Mouse (Mus musculus) naive thymus-derived CD4-positive, alpha-beta T cell, adult 5 months (primary cell): Measurements from ENCODE around the gene Olfr111. TPM values are rescaled to one million over a fixed set of nuclear protein-coding genes. Genes with fewer than 3 reads are reported as not detected.

ENCODE experiments used
- polyA plus RNA-seq: library from polyadenylated mRNA; unstranded; fragments of 100-300 nt; shearing (Covaris generic); gene quantifications from one replicate; pipeline ENCODE4 v1.2.1, GENCODE M21; 2017

Olfr111 gene
- polyA plus RNA-seq: not detected

DNA sequence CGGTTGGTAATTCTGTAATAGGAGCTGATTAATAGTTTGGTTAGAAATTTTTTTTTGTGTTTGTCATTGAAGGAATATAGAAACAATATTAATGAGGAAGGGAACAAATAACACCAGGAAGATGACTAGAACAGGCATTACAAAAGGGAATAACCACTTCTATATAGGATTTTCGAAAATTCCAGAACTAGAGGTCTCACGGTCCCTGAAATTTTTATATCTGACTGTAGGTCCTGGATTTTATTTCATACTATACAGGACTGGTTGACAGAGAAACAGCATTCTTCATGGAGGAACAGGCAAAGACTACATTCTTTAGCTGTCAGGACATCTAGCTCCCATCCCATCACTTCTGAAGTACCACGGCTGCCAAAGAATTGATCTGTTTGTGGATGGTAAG is at the start of gene Olfr111:
Olfr111 (plus strand) TSS at position 301 of the 400 bp plus-strand sequence.

DNA sequence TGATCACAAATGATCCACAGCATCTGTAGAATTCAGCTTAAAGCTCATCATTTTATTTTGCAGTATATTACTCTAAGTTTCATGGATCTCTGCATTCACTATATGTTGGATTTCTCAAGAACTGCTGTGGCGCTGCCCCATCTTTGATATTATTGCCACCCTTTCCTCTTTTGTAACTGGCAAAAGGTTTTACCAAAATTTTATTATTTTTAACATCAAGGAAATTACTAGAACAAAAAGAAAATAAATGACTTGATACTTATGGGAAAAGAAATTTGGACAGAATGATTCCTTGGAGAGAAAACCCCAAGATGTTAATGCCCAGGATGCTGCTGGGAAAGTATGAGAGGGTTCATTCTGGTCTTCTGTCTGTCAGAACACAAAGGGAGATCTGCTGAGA is 49.2 kb upstream of the Olfr111 start, which contains the start of gene Olfr109:
Olfr109 (plus strand) TSS at position 301 of the 400 bp plus-strand sequence.

DNA sequence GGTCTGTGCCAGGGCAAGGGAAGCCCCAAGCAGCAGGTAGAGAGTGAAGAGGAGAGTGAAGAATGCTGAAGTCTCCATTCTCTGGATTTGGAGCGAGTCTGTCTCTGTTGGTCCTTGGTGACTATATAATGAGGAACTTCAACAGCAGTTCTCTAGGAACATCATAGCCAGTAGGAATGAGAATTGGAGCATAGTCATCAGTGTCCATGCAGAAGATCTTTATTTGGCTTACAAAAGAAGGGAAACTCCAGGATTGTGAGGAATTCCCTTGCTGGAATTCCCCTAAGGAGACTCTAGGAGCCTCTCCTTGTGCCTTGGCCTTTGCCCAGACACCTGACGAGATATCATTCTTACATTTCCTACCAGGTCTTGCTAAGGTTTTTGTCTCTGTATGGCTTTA is 24.4 kb upstream of the Olfr111 start, which contains the start of gene H2-M2:
H2-M2 (minus strand) TSS at position 101 of the 400 bp plus-strand sequence.

DNA sequence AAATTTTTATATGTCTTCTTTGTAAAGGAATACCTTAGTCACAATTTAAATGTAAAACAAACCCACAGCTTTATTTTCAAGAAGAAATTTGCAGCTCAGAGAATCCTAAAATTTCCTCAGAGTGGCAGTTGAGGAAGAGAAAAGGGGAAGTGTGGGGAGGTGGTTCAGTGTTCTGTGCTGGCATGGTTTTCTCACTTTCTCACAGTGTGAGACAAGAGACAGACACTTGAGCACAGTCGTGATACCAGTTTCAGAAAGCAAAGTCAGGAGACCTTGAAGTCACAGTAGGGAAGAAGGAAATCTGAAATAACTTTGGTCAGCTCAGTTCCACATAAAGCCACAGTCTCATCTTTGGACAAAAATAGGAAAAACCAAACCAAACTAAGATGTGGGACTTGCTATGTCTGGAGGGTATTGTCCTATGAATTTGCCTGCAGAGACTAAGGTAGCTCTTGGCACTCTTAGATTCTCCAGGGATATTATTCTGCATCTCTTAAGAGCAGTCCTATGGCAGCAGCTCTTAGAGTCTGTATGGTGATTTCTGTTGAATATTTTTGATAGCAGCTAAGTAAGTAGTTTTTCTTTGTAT is 15.8 kb upstream of the Olfr111 start, which contains the start of gene Olfr110:
Olfr110 (plus strand) TSS at position 539 of the 589 bp plus-strand sequence.

DNA sequence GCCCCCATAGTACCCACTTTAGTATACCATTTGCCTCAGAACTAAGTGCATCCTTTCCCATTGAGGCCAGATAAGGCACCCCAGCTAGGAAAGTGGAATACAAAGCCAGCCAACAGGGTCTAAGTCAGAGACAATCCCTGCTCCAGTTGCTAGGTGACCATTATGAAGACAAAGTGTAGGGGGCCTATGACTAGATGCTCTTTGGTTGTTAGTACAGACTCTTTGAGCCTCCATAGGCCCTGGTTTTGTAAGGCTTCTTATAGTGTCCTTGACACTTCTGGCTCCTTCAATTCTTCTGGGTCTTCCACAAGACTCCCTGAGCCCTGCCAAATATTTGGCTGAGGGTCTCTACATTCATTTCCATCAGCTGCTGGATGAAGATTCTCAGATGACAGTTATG is 61.5 kb downstream of the Olfr111 start, which contains the start of gene Olfr112:
Olfr112 (minus strand) TSS at position 101 of the 400 bp plus-strand sequence.

DNA sequence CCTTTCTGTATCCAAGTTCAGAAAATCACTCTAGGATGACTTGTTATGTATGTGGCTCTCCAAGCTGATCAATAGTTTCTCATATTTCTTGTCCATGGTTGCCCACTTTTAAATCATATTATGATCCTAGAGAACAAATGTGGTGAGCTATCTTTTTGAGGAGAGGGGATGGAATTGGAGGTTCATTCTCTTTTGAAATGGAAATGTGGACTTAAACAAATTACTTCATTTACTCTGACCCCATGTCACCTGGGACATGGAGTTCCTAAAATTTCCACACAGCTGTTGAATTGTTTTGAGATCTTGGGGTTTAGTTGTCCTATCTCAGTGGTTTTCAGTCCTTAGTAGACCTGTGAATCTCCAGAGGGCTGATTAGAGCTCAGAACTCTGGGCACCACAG is 69.7 kb downstream of the Olfr111 start, which contains the start of gene Olfr113:
Olfr113 (minus strand) TSS at position 101 of the 400 bp plus-strand sequence.

Other genes starting within 250 kb of the Olfr111 start
- gene Olfr98, start 244.3 kb upstream of the Olfr111 start, polyA plus RNA-seq: not detected
- 73.9 TPM for gene H2-M3, start 237.8 kb upstream of the Olfr111 start, polyA plus RNA-seq
- gene Olfr99, start 224.6 kb upstream of the Olfr111 start, polyA plus RNA-seq: 1.3 TPM
- gene Olfr101, start 203.7 kb upstream of the Olfr111 start, polyA plus RNA-seq: not detected
- 0.29 TPM for gene Olfr102, start 191.0 kb upstream of the Olfr111 start, polyA plus RNA-seq
- not detected for gene Olfr103, start 168.3 kb upstream of the Olfr111 start, polyA plus RNA-seq
- not detected for gene Olfr104-ps, start 148.4 kb upstream of the Olfr111 start, polyA plus RNA-seq
- not detected for gene Olfr105-ps, start 129.0 kb upstream of the Olfr111 start, polyA plus RNA-seq
- not detected for gene Olfr106-ps, start 117.6 kb upstream of the Olfr111 start, polyA plus RNA-seq
- 0.12 TPM for gene Olfr107, start 108.8 kb upstream of the Olfr111 start, polyA plus RNA-seq
- gene Olfr108, start 62.5 kb upstream of the Olfr111 start, polyA plus RNA-seq: not detected
- not detected for gene Olfr109, start 49.1 kb upstream of the Olfr111 start, polyA plus RNA-seq
- gene H2-M2, start 24.5 kb upstream of the Olfr111 start, polyA plus RNA-seq: not detected
- not detected for gene Olfr110, start 15.6 kb upstream of the Olfr111 start, polyA plus RNA-seq
- gene Olfr112, start 61.4 kb downstream of the Olfr111 start, polyA plus RNA-seq: not detected
- gene Olfr113, start 69.6 kb downstream of the Olfr111 start, polyA plus RNA-seq: not detected
- gene Olfr114, start 84.7 kb downstream of the Olfr111 start, polyA plus RNA-seq: not detected
- gene Olfr115, start 119.1 kb downstream of the Olfr111 start, polyA plus RNA-seq: not detected
- not detected for gene Olfr116, start 119.2 kb downstream of the Olfr111 start, polyA plus RNA-seq
- not detected for gene Olfr117, start 155.8 kb downstream of the Olfr111 start, polyA plus RNA-seq
- 0.46 TPM for gene Olfr118, start 159.0 kb downstream of the Olfr111 start, polyA plus RNA-seq
- not detected for gene Olfr119, start 188.5 kb downstream of the Olfr111 start, polyA plus RNA-seq
- gene Olfr120, start 213.8 kb downstream of the Olfr111 start, polyA plus RNA-seq: not detected
- gene Olfr121, start 240.8 kb downstream of the Olfr111 start, polyA plus RNA-seq: not detected